Mouse (Mus musculus) layer of hippocampus, adult 9-10 months (tissue): ENCODE results near the gene Cabp7.

Experiments
- DNase-seq: peaks from one replicate; pipeline ENCODE4 v3.0.0; 2022; ENCODE audit warnings: low spot score

Gene Cabp7

DNA sequence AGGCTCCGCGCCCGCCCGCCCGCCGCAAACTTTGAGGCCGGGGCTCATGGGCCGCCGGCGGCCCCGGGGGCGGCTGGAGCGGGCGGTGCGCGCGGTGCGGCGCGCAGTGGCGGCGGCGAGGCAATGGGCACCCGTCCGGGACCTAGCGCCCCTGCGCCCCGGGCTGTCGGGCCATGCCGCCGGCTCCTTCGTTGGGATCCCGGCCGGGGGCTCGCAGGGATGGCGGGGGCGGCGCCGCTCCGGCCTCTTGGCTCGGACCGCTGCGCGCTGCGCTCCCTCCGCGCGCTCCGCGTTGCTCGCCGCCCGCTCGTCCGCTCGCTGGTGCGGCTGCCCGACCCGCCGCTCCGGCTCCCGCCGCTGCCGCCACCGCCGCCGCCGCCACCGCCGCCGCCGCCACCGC, at the start of gene Cabp7:
Gene Cabp7, minus strand, starts transcription at position 46 of the 400 bp plus-strand sequence.
- no peak for DNase-seq

DNA sequence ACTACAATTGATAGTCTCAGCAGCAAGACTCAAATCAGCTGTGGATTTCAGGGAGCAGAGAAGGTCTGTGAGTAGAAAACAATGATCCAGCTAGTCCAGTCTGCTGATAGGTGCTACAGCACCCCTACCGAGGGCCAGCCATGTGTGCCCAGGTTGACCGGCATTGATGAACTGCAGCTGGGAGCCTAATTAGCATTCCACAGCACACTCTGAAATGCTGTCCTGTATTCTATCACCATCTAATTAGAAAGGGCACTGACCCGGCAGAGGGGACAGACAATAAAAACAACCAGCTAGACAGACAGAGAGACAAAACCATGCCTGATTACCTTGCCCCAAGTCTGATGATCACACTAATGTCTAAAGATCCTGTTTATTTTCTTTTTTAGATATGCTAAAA, 46.4 kb upstream of the Cabp7 start:
- DNase-seq = no peak

DNA sequence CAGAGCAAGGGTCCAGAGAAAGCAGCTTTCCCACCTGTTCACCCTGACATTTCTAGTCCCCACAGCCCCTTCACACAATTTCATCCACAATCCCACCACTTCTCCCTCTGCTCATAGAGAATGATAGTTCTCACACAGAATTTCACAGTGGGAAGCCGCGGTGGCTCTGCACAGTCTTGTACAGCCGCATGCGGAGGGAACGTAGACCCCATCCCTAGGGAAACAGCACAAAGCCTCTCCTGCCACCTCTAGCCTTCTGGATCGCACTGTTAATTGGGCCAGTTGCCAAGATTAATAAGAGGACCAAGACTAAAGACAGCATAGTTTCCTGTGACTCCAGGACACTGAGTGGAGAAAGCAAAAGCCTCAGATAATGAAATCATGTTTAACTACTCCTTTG, 45.0 kb upstream of the Cabp7 start:
- no peak for DNase-seq

DNA sequence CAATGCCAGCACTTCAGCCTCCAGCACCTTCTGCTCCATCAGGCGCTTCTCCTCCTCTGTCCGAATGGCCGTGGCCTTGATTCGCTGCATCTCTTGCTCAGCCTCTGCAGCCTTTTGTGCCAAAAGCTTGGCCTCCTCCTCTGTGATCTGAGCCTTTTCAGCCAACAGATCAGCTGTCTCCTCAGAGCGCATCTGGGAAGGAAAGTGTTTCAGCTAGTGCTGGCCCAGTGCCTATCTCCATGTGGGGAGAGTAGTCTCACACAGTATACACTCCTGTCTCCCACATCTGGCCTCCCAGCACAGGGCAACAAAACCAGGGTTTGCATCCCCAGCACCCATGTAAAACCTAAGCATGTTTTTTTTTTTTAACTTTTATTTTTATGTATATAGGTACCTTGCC, 43.1 kb upstream of the Cabp7 start:
- DNase-seq = no peak

DNA sequence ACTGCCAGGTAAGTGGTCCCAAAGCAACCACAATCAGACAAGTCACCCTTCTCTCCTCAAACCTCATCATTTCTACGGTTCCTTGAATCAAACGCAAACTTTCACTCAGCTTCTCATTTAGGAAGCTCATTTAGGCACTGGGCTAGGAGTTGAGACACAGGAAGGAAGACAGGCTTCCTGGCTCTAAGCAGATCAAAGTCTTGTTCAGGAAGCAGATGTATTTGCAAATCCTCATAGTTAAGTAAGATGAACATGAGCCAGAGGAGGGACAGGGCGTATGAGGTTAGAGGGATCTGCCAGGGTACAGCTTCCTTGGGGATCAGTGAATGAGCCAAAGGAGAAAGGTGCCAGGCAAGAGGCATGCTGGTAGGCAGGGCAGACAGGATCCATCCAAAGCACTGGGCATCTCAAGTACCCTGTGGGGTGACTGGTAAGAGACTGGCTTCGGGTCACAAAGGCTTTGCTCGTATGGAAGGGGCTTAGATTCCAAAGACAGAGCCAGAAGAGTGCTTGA, 38.1 kb upstream of the Cabp7 start:
- DNase-seq = no peak

DNA sequence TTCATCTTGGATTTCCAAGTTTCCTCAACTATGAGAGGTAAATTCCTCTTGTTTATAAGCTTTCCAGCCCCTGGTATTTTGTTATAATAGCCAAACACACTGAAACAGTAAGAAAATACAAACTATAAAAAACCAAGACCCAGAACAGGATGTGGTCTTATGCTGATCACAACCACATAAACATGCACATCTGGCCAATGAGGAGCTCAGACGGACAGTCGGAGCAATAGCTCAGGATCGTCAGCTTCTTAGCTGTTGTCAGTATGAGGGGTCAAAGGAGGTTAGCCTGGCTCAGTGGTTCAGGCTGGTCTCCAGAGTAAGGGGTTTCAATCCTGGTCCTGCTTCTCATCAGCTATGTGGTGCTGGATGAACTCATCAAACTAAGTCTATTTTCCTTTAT, 36.5 kb upstream of the Cabp7 start:
- no peak for DNase-seq

DNA sequence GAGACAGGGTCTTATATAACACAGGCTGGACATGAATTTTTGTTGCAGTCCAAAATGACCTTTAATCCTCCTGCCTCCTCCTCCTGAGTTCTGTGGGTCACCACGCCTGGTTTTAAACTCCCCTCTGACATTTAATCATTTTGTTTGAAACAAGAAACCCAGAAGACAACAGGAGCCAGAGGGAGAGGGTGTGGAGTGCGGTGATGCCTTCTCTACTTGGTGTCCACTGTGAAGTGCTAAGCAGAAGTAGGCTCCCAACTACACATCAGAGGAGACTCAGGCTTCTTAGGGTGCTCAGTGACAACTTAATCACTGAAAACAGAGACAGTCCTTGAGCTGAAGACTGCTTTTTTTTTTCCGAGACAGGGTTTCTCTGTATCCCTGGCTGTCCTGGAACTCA, 34.3 kb upstream of the Cabp7 start:
- no peak for DNase-seq

DNA sequence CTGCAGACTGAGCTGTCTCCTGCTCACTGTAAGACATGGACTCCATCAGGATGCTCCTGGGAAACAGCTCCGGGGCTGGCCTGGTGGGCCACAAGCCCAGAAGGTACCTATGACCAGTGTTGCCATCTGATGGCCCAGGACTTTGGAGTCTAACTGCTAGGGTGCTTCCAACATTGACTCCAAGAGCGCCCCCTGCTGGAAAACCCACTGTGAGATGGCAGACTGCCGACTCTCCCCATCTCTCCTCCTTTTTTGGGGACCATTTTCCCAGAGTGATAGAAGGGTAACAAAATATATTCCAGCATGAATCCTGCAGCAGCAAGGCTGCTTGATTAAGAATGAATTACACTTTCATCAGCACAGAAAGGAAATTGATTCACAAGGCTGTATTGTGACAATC, 26.3 kb upstream of the Cabp7 start:
- DNase-seq = no peak

DNA sequence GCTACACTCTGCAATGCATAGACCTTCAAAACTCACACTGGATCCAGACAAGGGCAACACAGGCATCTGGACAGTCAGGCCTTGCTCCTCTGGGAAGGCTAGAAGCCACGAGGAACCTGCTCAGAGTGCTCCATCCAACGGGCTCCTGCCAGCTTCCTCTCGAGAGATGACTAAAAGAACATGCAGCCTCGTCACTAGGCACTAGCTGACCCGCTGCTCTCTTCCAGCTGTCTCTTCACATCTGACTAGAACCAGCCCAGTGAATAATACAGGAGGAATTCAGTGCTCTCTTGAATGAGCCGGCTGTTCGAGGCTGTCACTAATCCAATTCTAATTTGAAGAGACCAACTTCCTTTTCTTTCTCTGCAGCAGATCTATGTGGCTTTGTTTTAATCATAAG, 25.2 kb upstream of the Cabp7 start:
- DNase-seq = no peak

DNA sequence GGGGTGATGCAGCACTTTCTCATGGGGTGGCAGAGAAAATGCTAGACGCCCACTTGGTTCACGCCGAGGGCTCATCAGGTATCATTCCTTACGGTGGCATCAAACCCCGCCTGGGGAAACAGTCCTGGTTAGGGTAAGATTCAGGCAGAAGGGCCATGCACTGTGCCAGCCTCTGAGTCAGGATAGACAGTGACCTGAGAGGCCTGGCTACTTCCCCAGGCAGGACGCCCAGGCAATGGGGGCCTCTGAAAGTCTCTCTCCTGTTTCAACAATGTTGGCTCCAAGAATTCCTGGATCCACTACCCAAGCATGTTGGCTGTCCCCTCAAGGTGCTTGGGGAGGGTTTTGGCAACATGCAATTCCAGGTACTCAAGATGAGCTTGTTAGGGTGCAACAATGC, 23.3 kb upstream of the Cabp7 start:
- no peak for DNase-seq

DNA sequence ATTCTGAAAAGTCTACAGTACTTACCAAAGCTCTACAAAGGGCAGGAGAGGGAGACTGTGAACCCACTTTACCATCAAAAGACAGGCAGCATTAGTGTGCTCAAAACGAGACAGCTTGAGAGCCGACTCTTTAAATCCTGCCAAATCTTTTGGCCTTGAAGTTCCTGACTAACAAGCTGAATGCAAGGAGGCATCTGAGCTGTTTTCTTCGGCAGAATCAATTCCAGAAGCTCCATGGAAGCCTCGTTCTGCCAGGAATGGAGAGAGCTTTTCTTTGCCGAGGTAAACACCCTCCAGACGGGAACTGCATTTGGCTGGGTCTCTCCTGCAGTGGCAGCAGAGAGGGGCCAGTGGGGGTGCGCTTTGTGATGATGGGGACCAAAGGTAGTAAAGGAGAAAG, 22.7 kb upstream of the Cabp7 start:
- DNase-seq = no peak

DNA sequence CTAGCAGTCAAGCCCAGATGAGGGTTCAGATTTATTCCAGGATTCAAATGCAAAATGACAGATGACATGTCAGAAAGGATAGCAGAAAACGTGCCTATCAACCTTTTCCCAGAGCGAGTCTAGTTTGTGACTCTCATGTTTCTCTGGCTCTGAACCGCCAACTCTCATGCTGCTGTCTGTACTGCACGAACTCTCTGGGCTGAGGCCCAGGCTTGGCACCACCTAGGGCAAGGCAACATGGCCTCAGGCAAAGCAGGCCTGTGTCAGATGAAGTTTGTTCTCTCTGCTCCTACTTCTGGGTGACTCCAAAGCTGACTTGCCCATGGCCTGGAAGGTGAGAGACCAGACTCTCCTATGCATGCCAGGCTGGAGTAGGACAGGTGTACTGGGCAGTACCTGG, 21.8 kb upstream of the Cabp7 start:
- no peak for DNase-seq

DNA sequence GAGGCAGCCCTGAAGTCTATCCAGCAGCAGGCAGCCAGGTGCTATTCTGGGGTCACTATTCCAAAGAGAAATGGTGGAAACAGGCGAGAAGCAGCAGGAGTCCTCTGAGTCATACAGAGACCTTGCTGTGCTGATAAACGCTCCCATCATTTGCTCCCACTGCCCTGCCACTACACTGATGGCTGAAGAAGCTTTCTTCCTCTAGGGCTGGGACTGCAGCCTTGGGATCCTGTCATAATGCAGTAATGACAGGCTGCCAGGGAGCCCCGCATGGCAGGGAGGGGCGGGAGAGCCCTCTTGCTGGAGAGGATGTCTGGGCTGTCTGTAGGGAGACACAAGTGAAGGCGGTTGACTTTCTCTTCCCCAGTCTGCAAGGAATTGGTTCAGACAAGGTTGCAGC, 17.9 kb upstream of the Cabp7 start:
- no peak for DNase-seq

DNA sequence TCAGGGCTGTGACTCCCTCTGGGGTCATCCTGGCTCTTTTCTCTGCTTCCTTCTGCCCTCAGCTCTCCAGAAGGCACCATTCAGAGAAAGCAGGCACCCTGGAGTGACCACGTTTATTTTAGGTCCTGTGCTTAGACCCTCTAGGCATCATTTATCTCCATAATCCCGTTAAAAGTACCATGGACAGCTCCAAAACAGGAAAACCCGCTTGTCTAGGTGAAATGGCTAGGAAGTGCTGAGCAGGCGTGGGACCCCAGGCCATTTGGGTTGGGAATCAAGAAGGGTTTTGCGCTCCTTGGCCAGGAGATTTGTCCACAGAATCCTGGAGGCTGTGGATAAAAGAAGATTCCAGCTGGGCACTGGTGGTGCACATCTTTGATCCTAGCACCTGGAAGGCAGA, 17.1 kb upstream of the Cabp7 start:
- no peak for DNase-seq

DNA sequence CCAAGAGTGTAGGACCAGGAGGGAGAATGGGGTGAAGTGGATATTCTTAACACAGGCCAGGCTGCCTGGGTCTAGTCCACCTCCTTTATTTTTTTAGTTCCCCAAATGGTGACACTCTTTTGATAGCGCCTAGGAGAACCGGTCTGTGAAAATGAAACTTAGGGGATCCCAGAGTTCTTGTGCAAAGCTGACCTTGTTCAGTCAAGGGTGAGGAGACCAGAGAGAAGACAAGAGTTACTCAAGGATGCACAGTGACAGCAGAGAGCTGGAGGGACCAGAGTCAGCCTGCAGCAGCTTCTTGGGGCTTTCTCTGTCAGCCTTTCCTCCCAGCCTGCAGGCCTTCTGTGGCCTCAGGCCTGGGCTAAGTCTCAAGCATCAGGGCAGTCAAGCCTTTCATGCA, 15.9 kb upstream of the Cabp7 start:
- no peak for DNase-seq

DNA sequence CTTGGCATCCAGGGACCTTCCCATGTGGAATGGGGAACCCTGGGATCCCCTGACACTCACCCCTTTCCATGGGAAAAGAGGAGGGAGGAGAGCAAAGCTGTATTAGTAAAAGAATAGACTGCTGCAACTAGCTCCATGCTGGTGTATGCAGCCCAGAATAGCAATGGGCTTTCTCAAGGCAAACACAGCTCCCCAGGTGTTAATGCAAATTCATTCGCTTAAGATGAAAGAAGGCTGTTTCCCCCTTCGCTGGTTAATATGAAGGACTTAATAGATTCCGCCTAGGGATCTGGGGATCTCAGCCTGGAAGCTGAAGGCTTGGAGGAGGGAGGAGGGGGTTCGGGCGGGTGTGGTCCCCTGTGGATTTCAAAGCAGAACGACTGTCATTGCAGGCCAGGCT, 15.4 kb upstream of the Cabp7 start:
- DNase-seq = no peak

DNA sequence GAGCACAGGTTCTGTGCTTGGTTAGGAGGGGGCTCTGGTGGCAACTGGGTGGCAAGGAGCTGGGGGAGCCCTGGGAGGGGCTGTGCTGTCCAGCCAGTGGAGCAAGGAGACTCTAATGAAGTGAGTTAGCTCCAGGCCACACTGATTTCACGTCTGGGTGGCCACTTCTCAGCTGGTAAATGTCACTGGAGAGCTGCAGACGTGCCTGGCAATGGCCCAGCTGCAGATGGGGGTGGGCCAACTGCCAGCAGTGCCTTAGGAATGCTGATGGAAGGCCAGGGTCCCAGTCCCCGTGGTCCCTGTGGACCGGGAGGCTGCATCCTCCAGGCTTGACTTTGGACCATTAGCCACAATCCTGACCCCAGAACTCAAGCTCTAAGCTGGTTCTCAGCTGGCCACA, 13.9 kb upstream of the Cabp7 start:
- no peak for DNase-seq

DNA sequence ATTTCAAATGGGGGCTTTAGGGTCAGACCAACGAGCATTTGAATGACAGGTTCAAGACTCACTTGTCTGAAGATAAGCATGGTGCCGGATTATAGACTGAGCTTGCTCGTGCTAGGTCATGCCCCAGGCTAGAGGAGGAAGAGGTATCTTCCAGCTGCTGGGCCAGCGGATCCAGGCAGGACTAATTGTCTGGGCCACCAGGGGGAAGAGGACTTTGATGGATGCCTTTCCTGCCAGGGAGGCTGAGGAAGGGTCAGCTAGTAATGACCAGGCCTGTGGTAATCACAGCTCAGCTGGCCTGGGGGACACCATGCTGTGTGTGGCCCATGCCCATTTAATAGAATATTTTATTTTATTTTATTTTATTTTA, 11.2 kb upstream of the Cabp7 start:
- DNase-seq = no peak

DNA sequence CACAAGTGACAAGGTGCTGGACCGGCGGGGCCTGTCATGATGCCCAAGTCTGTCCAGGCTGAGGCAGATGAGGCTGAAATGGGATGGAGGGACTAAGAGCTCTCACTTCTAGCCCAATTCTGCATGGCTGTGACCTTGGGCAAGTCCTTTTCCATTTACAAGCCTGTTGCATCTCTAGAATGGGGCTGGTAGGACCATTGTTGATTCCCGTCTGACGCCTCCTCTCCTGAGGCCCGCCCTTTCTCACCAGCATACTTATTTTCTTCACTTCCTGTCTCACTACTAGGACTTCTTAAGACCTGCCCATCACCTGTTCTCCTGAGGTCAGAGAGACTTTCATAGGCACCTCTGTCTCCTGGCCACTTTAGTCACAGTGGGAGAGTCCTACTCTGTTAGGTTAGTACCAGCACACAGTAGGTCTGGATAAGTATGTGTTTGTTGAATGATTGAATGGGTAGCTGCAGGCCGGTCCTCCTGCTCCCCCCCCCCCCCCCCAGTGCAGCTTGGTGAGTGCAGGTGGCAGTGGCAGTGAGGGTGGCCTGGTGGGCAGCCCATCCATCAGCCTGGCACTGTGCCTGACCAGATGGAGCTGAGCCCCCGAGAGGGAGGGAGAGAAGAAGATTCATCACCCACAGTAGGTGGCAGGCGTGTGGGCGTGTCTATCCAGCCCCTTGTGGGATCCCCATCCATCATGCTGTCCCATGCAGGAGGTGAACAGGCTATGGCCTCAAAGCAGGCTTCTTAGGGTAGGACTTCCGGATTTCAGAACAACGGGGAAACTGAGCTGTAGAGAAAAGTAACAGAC, 10.6 kb upstream of the Cabp7 start:
- DNase-seq = no peak

DNA sequence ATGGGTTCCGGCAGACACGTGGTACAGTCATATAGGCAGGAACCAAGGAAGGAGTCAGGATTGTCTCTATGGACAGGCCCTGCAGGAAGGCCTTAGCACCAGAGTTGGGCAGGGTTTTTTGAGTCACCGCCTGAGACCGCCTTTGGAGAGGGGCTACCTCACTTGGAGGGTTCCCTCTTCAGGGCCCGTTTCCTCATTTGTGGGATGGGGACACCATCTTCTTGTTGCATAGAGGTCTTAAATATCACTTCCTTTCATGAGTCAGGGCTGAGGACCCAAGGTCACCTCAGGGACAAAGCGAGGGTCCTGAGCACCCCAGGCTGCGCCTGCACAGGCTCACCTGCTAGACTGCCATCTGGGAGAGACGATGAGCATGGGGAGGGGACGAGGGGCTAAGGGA, 9.9 kb upstream of the Cabp7 start:
- no peak for DNase-seq

DNA sequence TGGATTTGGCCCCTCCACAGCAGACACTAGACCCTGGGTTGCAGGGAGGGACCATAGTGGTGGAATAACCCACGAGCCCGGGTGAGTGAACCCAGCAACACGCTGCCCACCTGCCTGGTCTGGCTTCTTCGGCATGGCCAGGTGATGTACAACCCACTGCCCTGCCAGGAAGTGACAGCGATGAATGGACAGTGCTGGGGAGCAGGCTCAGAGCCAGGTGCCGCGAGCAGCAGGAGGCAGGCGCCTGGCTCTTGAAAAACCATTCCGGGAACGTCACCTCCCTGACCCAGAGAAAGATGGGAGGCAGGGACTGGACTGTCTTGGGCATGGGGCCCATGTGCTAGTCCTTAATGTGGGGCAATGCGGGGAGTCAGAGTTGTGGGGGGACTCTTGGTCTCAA, 8.3 kb upstream of the Cabp7 start:
- no peak for DNase-seq

DNA sequence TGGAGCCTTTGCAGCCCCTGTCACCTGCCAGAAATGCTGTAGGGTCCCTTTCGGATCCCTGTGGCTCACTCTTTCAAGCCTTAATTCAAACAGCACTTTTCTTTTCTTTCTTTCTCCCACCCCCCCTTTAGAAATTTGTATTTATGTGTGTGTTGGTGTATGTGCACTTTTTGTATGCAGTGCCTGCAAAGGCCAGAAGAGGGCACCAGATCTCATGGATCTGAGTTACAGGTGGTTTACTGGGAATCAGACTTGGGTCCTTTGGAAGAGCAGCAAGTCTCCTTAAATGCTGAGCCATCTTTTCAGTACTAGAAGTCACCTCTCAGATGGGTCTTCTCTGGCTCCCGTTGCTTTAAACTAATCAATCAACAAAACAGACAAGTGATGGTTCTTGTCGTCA, 7.5 kb upstream of the Cabp7 start:
- DNase-seq = no peak

DNA sequence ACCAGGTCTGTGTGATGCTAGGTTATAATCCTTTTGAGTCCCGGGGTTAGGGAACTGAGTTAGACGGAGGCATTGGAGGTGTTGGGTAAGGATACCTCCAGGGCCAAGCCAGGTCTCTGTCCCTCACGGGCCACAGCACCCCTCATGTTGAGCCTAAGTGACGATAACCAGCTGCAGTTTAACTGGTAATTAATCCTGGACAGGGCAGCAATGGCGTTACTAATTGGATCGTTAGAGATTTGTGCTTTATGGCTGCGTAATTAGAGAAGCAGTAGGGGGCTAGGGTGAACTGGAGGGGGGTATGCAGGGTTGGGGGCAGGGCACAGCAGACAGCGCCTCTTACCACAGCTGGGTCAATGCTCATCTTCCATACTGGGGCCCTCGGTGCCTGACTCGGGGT, 6.3 kb upstream of the Cabp7 start:
- DNase-seq = no peak

DNA sequence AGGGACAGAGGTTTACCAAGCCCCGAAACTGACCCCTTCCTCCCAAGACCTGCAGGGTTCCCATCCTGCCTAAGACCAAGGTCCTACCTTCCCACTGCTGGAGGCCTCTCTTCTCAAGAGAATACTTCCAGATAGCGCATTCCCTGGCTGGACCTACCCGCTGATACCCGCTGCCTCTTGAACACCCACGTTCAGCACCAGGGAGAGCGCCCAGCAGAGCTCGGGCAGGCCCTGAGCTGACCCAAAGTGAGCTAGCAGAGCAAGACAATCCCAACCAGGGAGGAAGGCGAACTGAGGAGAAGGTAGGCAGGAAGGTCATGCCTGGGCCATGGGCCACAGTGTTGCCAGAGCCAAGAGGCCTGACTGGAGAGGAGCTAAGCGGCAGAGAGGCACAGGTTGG, 3.7 kb upstream of the Cabp7 start:
- no peak for DNase-seq

DNA sequence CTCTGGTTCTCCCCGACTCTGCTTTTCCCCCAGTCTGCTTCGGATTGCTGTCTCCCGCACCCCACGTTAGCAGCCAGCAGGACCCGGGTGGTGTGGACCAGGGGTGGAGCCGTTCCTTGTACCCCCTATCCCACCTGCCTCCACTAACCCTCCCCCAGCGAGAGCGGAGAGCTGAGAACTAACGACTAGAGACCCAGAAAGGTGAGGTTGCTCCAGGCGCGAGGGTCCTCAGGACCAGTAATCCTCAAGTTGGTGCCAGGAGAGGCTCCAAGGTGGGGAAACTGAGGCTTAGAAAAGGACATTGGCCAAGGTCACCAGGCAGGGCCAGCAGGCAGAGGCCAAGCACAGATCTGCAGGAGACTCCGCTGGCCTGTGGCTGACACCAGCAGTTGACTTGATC, 707 bp upstream of the Cabp7 start:
- DNase-seq = no peak
